Mouse (Mus musculus) left cerebral cortex, postnatal 4 days (tissue): ENCODE results near the gene Plekhg4. TPM values are rescaled to one million over a fixed set of nuclear protein-coding genes. Genes with fewer than 3 reads are reported as not detected.

Experiments used
- DNase-seq: peaks from one replicate; pipeline ENCODE4 v3.0.0-alpha.2; 2022
- intact Hi-C: fragments of 180-260 bp; cut with DNase I; formaldehyde crosslinking; loops from one replicate; pipeline ENCODE4 v1.15.1; 2025
- total RNA-seq, 2 experiments: library from RNA; stranded (reverse); gene quantifications; 2 replicates each; pipeline ENCODE4 v1.2.3; 2021

Plekhg4 gene
- total RNA-seq, 2 experiments from 2014 or later, result 5.4 to 8.3 TPM

GRCm38 (mm10) chr8:105349096-105349771, 23.8 kb upstream of the Plekhg4 start:
- intact Hi-C loops, result no loop called here

GRCm38 (mm10) chr8:105350186-105350585, 22.9 kb upstream of the Plekhg4 start:
- intact Hi-C loops, result no loop called here
- no peak for DNase-seq

More at GRCm38 (mm10) chr8:105349096-105349771, 23.8 kb upstream of the Plekhg4 start:
- peak; percentile 57 for DNase-seq

- DNase-seq, result peak; percentile 45
- intact Hi-C loops, result no loop called here
Observed at GRCm38 (mm10) chr8:105353583-105354135, 19.4 kb upstream of the Plekhg4 start.

- intact Hi-C loops, result no loop called here
- no peak for DNase-seq
Observed at GRCm38 (mm10) chr8:105354549-105354948, 18.5 kb upstream of the Plekhg4 start.

GRCm38 (mm10) chr8:105355179-105356024, 17.7 kb upstream of the Plekhg4 start:
- intact Hi-C loops, result no loop called here
- no peak for DNase-seq

- intact Hi-C loops, result no loop called here
- no peak for DNase-seq
Observed at GRCm38 (mm10) chr8:105356681-105357080, 16.4 kb upstream of the Plekhg4 start.

- intact Hi-C loops, result no loop called here
Observed at GRCm38 (mm10) chr8:105359208-105359607, 13.9 kb upstream of the Plekhg4 start.

GRCm38 (mm10) chr8:105359646-105360045, 13.4 kb upstream of the Plekhg4 start:
- intact Hi-C loops, result loop anchor here (10.0 kb wide), 1 partner anchor 115 kb away; the partner anchor contains the start of gene Tppp3
- no peak for DNase-seq

More at GRCm38 (mm10) chr8:105359208-105359607, 13.9 kb upstream of the Plekhg4 start:
- DNase-seq, result no peak

- DNase-seq, result peak; percentile 46
- intact Hi-C loops, result loop anchor here (10.0 kb wide), 1 partner anchor 113 kb away; the partner anchor contains the start of gene Tppp3
Observed at GRCm38 (mm10) chr8:105361751-105362702, 11.0 kb upstream of the Plekhg4 start.

- intact Hi-C loops, result loop anchor here (10.0 kb wide), 1 partner anchor 108 kb away; the partner anchor contains the start of gene Tppp3
- DNase-seq, result no peak
Observed at GRCm38 (mm10) chr8:105367107-105367506, 6.0 kb upstream of the Plekhg4 start.

- no peak for DNase-seq
- intact Hi-C loops, result no loop called here
Observed at GRCm38 (mm10) chr8:105372473-105372872, 601 bp upstream of the Plekhg4 start.

- peak; percentile 46 for DNase-seq
- intact Hi-C loops, result no loop called here
Observed at GRCm38 (mm10) chr8:105374513-105374966, 1.5 kb downstream of the Plekhg4 start.

- intact Hi-C loops, result no loop called here
Observed at GRCm38 (mm10) chr8:105378673-105379072, 5.6 kb downstream of the Plekhg4 start.

GRCm38 (mm10) chr8:105380308-105380707, 7.2 kb downstream of the Plekhg4 start:
- intact Hi-C loops, result no loop called here

More at GRCm38 (mm10) chr8:105378673-105379072, 5.6 kb downstream of the Plekhg4 start:
- peak; percentile 75 for DNase-seq

GRCm38 (mm10) chr8:105384070-105384469, 11.0 kb downstream of the Plekhg4 start:
- intact Hi-C loops, result no loop called here

More at GRCm38 (mm10) chr8:105380308-105380707, 7.2 kb downstream of the Plekhg4 start:
- no peak for DNase-seq

GRCm38 (mm10) chr8:105387151-105387550, 14.1 kb downstream of the Plekhg4 start:
- DNase-seq, result no peak
- intact Hi-C loops, result no loop called here

More at GRCm38 (mm10) chr8:105384070-105384469, 11.0 kb downstream of the Plekhg4 start:
- no peak for DNase-seq

GRCm38 (mm10) chr8:105389096-105389495, 16.0 kb downstream of the Plekhg4 start:
- DNase-seq, result no peak
- intact Hi-C loops, result no loop called here

GRCm38 (mm10) chr8:105393089-105393787, 20.2 kb downstream of the Plekhg4 start:
- DNase-seq, result no peak
- intact Hi-C loops, result no loop called here

GRCm38 (mm10) chr8:105393915-105394314, 20.8 kb downstream of the Plekhg4 start:
- intact Hi-C loops, result no loop called here
- DNase-seq, result no peak
